Mouse (Mus musculus): Measurements from ENCODE around the gene Snx22. TPM values are rescaled to one million over a fixed set of nuclear protein-coding genes. Genes with fewer than 3 reads are reported as not detected.
A peak's percentile ranks its signal among the peaks of the same experiment; 100 is the strongest.

Gene Snx22
- polyA plus RNA-seq (2011; ENCODE audit: insufficient read depth, insufficient read length, low read depth, missing spikeins): 0.38 and 0.39 TPM in 2 replicates

DNA sequence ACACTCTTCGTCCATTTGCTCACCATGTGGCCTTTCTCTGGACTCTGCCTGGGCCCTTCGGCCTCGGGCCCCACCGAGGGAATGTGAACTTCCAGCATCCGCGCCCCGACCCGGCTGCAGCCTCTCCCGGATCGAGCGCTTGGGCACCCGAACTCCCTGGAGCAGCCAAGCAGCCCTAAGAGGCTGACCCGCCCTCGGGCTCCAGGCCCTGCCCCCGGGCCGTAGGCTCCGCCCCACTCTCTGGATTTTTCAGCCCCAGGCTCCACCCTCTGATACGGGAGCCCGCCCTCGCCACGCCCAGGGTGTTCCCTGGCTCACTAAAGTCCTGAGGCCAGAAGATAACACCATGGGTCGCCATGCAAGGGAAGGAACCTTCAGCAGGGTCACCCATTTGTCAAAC lies at the start of gene Snx22:
Snx22 (minus strand) TSS at position 137 of the 400 bp plus-strand sequence.
- Histone ChIP-seq H3K9ac (ENCODE audit: low read depth, poor library complexity, severe bottlenecking) (peak within 1 kb of the TSS; percentile 75), H3K27me3 (ENCODE audit: control insufficient read depth, insufficient read depth, low read length, poor library complexity, severe bottlenecking) (peaks cover 2% of the 10 kb centered on the region; the same call in 1 of the 2 replicates), H3K9me3 (replicated peaks; ENCODE audit: control insufficient read depth, insufficient read depth, low read length, poor library complexity, severe bottlenecking) (no peaks in the 10 kb centered on the region; the same call in 1 of the 2 replicates), H3K27ac (ENCODE audit: insufficient read depth, low read length) (no peak within 1 kb of the TSS), H3K36me3 (ENCODE audit: control insufficient read depth, insufficient read depth, low read length, poor library complexity, severe bottlenecking) (peaks cover 12% of the 10 kb centered on the region), H3K4me1 (ENCODE audit: control insufficient read depth, insufficient read depth, low read length) (peaks cover 5% of the 10 kb centered on the region), H3K4me3 (ENCODE audit: low read depth, low read length) (peak within 1 kb of the TSS; percentile 90)
- TF ChIP-seq POLR2A (IDR thresholded peaks at IDR 0.05; ENCODE audit: insufficient read depth, low read length) (no peak), CTCF (IDR thresholded peaks at IDR 0.05; ENCODE audit: low read depth, low read length) (no peak), EP300 (IDR thresholded peaks at IDR 0.05; ENCODE audit: insufficient read depth, low read depth, low read length) (no peak)

DNA sequence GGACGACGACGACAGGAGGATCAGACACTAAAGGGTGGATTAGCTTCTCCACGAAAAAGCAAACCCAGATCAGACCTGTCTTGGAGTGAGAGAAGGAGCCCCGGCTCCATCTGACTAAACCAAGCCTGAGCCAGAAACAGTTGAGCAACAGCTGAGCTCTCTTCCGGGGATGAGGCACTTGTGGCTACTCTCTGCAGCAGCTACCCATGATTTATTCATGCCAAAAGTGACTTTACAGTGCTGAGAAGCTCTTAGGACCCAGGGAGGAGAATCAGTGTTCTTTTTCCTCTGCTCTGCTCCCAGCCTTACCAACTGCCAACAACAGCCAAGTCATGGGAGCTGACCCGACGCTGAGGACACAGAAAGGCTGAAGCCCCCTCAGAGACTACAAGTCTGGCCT lies 47.4 kb upstream of the Snx22 start:
- Histone ChIP-seq H3K4me3 (ENCODE audit: low read depth, low read length) (no peak overlapping the region), H3K27me3 (ENCODE audit: control insufficient read depth, insufficient read depth, low read length, poor library complexity, severe bottlenecking) (no peaks in the 10 kb centered on the region), H3K36me3 (ENCODE audit: control insufficient read depth, insufficient read depth, low read length, poor library complexity, severe bottlenecking) (no peaks in the 10 kb centered on the region), H3K4me1 (ENCODE audit: control insufficient read depth, insufficient read depth, low read length) (no peaks in the 10 kb centered on the region), H3K9ac (ENCODE audit: low read depth, poor library complexity, severe bottlenecking) (no peak overlapping the region), H3K27ac (ENCODE audit: insufficient read depth, low read length) (no peak overlapping the region), H3K9me3 (replicated peaks; ENCODE audit: control insufficient read depth, insufficient read depth, low read length, poor library complexity, severe bottlenecking) (no peaks in the 10 kb centered on the region)
- TF ChIP-seq EP300 (IDR thresholded peaks at IDR 0.05; ENCODE audit: insufficient read depth, low read depth, low read length): no peak
- TF ChIP-seq POLR2A (IDR thresholded peaks at IDR 0.05; ENCODE audit: insufficient read depth, low read length): no peak
- TF ChIP-seq CTCF (IDR thresholded peaks at IDR 0.05; ENCODE audit: low read depth, low read length): no peak

DNA sequence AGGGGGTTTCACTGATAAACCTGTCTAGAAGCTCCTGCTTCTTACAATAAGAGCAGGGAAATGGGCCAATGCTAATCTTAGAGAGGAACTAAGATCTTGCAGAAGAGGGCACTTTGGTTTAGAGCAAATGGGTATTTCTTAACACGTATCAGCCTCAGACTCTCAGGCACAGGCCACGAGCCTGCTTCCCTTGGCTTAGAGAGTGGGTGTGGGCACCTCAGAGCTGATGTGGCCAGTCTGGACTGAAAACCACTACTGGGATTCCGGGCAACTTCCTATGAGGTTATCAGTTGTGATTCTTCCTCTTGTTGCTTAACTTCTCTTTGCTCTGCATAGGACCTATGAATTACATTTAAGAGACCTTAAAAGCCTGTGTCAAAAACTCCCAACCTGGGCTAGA lies 44.8 kb upstream of the Snx22 start:
- no peak overlapping the region for H3K27ac ChIP-seq (ENCODE audit: insufficient read depth, low read length)

DNA sequence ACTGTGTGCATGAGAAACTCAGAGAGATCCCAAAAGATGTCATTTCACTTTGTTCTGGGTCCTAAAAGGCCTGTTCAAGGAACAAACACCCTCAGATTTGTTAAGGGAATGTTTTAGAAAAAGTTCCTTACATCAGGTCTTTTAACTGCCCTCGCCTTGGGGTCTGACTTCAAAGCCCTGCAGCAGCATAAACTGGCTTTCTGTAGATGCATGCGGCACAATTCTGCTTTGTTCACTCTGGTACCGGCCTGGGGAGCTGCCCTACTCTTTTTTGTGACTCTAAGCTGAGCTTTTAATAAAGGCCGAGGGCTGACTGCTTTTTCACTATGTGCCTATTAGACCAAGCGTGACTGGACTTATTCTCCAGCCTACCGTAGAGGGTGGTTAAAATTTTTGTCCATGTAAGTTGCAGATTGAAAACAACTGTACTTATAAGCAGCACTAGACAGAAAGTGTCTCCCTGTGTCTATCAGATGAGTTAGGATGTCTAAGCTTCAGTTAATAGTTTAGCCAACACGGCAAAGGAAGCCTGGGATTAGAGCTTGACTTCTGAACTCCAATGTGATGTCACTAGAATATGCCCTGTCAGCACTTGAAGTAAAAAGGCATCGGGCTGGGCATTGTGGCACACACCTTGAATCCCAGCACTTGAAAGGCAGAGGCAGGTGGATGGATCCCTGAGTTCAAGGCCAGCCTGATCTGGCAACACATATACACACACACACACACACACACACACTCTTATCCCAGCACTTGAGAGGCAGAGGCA lies 41.3 kb upstream of the Snx22 start:
- H3K9ac ChIP-seq (ENCODE audit: low read depth, poor library complexity, severe bottlenecking): no peak overlapping the region
- H3K4me3 ChIP-seq (ENCODE audit: low read depth, low read length): no peak overlapping the region

More for the DNA sequence above, 44.8 kb upstream of the Snx22 start:
- H3K4me3 ChIP-seq (ENCODE audit: low read depth, low read length): no peak overlapping the region
- H3K36me3 ChIP-seq (ENCODE audit: control insufficient read depth, insufficient read depth, low read length, poor library complexity, severe bottlenecking): no peaks in the 10 kb centered on the region
- no peak overlapping the region for H3K9ac ChIP-seq (ENCODE audit: low read depth, poor library complexity, severe bottlenecking)
- H3K27me3 ChIP-seq (ENCODE audit: control insufficient read depth, insufficient read depth, low read length, poor library complexity, severe bottlenecking): no peaks in the 10 kb centered on the region
- TF ChIP-seq POLR2A (IDR thresholded peaks at IDR 0.05; ENCODE audit: insufficient read depth, low read length): no peak
- no peak for TF ChIP-seq EP300 (IDR thresholded peaks at IDR 0.05; ENCODE audit: insufficient read depth, low read depth, low read length)
- no peak for TF ChIP-seq CTCF (IDR thresholded peaks at IDR 0.05; ENCODE audit: low read depth, low read length)
- H3K4me1 ChIP-seq (ENCODE audit: control insufficient read depth, insufficient read depth, low read length): no peaks in the 10 kb centered on the region
- H3K9me3 ChIP-seq (replicated peaks; ENCODE audit: control insufficient read depth, insufficient read depth, low read length, poor library complexity, severe bottlenecking): no peaks in the 10 kb centered on the region

DNA sequence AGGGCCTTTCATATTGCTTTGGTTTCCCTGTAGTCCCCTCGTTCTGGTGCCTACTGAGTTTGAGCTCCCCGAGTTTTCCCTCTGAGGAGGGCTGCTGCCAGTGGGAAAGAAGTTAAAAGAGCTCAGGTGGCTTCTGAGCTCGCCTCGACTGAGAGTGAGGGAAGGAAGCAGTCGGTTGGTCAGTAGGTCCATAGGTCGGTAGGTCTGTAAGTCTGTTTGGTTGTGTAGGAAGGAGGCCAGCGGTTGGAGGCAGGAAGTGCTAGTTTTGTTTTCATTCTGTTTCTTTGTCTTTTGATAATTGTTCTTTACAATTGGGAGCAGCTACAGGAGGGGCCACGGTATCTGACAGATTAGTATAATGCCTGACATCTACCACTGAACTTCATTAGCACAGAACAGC lies 40.6 kb upstream of the Snx22 start:
- Histone ChIP-seq H3K27me3 (ENCODE audit: control insufficient read depth, insufficient read depth, low read length, poor library complexity, severe bottlenecking) (no peaks in the 10 kb centered on the region), H3K4me3 (ENCODE audit: low read depth, low read length) (no peak overlapping the region), H3K9me3 (replicated peaks; ENCODE audit: control insufficient read depth, insufficient read depth, low read length, poor library complexity, severe bottlenecking) (no peaks in the 10 kb centered on the region), H3K36me3 (ENCODE audit: control insufficient read depth, insufficient read depth, low read length, poor library complexity, severe bottlenecking) (no peaks in the 10 kb centered on the region), H3K4me1 (ENCODE audit: control insufficient read depth, insufficient read depth, low read length) (no peaks in the 10 kb centered on the region), H3K27ac (ENCODE audit: insufficient read depth, low read length) (no peak overlapping the region), H3K9ac (ENCODE audit: low read depth, poor library complexity, severe bottlenecking) (no peak overlapping the region)
- TF ChIP-seq CTCF (IDR thresholded peaks at IDR 0.05; ENCODE audit: low read depth, low read length): no peak

More for the DNA sequence above, 41.3 kb upstream of the Snx22 start:
- TF ChIP-seq POLR2A (IDR thresholded peaks at IDR 0.05; ENCODE audit: insufficient read depth, low read length) (no peak), EP300 (IDR thresholded peaks at IDR 0.05; ENCODE audit: insufficient read depth, low read depth, low read length) (no peak), CTCF (IDR thresholded peaks at IDR 0.05; ENCODE audit: low read depth, low read length) (no peak)
- Histone ChIP-seq H3K36me3 (ENCODE audit: control insufficient read depth, insufficient read depth, low read length, poor library complexity, severe bottlenecking) (no peaks in the 10 kb centered on the region), H3K9me3 (replicated peaks; ENCODE audit: control insufficient read depth, insufficient read depth, low read length, poor library complexity, severe bottlenecking) (no peaks in the 10 kb centered on the region), H3K27me3 (ENCODE audit: control insufficient read depth, insufficient read depth, low read length, poor library complexity, severe bottlenecking) (no peaks in the 10 kb centered on the region), H3K4me1 (ENCODE audit: control insufficient read depth, insufficient read depth, low read length) (no peaks in the 10 kb centered on the region), H3K27ac (ENCODE audit: insufficient read depth, low read length) (no peak overlapping the region)

DNA sequence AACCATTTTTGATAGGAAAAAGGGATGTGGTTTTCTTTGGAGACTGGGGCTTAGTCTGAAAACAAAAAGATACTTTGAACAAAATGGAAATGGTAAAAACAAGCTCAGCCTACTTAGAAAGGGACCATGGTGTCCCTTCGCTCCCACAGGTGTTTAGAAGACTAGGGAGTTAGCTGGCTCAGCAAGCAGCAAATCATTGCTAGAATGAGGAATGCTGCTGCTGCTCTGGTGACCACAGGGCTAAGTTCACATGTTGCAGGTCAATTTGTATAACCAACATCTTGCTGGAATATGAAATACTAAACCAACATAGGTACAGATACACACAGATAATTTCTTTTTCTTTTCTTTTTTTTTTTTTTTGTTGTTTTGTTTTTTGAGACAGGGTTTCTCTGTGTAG lies 40.1 kb upstream of the Snx22 start:
- no peaks in the 10 kb centered on the region for H3K4me1 ChIP-seq (ENCODE audit: control insufficient read depth, insufficient read depth, low read length)
- TF ChIP-seq POLR2A (IDR thresholded peaks at IDR 0.05; ENCODE audit: insufficient read depth, low read length) (no peak), CTCF (IDR thresholded peaks at IDR 0.05; ENCODE audit: low read depth, low read length) (no peak), EP300 (IDR thresholded peaks at IDR 0.05; ENCODE audit: insufficient read depth, low read depth, low read length) (no peak)
- no peak overlapping the region for H3K9ac ChIP-seq (ENCODE audit: low read depth, poor library complexity, severe bottlenecking)
- H3K9me3 ChIP-seq (replicated peaks; ENCODE audit: control insufficient read depth, insufficient read depth, low read length, poor library complexity, severe bottlenecking): no peaks in the 10 kb centered on the region
- no peaks in the 10 kb centered on the region for H3K36me3 ChIP-seq (ENCODE audit: control insufficient read depth, insufficient read depth, low read length, poor library complexity, severe bottlenecking)
- no peak overlapping the region for H3K4me3 ChIP-seq (ENCODE audit: low read depth, low read length)
- H3K27me3 ChIP-seq (ENCODE audit: control insufficient read depth, insufficient read depth, low read length, poor library complexity, severe bottlenecking): no peaks in the 10 kb centered on the region
- H3K27ac ChIP-seq (ENCODE audit: insufficient read depth, low read length): no peak overlapping the region

Data from ES-Bruce4 (cell line).